Mouse (Mus musculus) right cerebral cortex, postnatal 10 days (tissue): Measurements from ENCODE around the gene Gm1604a.
"Not testable (repeated sequence)": the region's sequence is repeated elsewhere in the genome, so short reads cannot be mapped to it uniquely, and the experiment has no call there.

ENCODE experiments used
- DNase-seq, 2 experiments: peaks; one replicate each; pipeline ENCODE4 v3.0.0; 2021; ENCODE audit warnings: low spot score in 2 of 2

Gm1604a gene

DNA sequence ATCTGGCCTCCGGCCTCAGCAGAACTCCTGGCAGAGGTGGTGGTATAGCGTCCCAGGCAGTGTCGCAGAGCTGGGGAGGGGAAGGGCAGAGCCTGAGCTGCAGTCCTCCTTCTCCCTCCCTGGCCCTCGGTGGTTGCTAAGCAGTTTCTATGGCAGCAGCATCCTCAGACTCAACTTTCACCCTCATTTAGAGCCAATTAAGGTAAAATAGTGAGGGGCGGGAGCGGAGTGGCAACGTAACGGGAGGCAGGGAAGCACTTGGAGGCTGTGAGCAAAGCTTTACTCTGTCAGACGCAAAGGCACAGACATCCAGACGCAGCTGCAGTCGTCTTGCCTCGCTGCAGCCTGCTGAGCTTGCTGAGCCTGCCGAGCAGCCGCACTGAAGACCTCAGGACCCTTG, at the start of gene Gm1604a:
TSS of gene Gm1604a (plus strand) at position 312 of the 400 bp plus-strand sequence.
- peak; percentile 68 to 75 for DNase-seq

DNA sequence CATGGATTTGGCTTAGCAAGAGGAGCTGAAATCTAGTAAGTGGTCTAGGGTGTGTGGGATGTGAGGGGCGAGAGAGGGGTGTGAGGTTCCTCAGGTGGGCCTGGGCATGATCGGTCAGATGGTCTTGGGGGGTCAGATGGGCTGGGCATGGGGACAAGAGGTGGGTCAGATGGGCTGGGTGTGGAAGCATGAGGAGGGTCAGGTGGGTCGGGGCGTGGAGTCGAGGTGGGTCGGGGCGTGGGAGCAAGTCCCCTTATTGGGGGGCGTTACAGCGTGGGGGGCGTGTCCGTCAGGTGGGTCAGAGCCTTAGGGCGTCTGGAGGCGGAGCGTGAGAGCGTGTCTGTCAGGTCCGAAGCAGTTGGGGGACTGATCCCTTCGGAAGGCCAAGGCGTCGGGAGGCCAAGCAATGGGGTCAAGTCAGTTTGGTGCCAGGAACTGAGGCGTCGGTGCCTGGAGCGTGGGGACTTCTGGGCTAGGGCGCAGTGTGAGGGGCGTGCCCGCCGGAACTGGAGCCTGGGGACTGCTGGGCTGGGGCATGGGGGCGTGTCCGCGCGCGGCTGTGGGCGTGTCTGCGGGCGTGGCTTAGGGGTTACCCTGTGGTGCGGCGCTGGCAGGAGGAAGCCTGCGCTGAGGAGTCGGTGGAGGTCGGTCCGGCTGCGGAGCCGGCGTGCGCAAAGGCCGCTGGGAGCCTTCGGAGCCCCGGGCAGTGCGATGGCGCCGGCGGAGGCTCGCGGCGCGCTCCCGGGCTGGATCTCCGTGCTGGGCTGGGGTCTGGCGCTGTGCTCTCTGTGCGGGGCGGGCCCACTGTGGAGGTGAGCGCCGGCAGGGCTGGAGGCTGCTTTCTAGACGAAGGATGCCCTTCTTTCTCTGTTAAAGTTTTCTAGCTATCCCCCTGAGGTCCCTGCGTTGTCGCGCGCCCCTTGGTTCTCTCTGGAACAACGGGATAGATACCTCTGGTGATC, 46.8 kb upstream of the Gm1604a start, which contains the start of gene Gm49721:
TSS of gene Gm49721 (plus strand) at position 618 of the 962 bp plus-strand sequence.
- peak; percentile 57 to 63 for DNase-seq

DNA sequence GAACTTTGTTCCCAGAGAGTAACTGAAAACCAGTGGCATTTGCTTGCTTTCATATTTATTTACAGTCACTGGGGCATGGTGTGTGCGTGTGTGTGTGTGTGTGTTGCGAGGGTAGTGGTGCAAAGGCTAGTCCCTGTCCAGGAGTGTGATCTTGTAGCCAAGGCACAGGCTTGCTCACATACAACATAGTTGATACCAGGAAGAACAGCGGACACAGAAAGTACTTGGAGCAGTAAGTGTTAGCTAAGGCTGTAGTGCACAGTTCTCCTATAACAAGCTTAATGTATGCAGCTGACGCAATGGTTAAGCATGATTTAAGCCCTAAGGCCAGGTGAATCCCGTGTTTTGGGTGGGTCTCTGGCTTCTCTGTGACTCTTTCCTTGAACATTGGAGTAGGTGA, 46.0 kb upstream of the Gm1604a start:
- not testable (repeated sequence) for DNase-seq

DNA sequence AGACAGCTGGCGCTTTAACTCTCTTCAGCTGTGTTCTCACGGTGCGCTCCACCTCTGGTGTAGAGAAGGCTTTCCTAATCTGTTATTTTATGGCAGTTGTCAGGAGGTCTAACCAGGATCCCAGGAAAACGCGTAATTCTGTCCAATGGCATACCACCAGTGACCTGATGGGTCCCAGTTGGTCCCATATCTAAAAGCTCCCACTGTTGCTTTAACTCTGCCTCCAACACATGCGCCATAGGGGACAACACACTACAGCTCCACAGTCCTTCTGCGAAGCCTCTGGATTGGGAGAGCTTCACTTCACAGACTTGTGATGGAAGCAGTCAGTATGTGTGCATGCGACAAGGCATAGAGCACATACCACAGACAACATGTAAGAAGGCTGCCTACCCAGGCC, 45.2 kb upstream of the Gm1604a start:
- DNase-seq: not testable (repeated sequence)

DNA sequence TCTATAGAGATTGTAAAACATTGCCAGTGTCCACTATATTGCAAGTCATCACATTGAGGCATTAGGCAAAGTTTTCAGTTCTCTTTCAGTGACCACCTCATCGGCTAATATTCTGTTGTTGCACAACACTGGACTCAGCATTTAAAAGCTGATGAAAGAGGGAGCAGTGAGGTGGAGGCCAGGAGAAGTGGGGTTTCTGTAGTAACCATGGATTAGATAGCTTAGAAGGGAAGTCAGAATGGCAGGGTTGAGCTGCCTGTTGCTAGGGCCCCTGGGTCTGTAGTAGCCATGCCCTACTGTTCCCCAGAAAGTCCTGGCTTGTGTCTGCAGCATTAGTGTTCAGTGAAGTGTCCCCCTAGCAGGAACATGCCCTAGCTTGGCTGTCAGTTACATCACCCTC, 39.2 kb upstream of the Gm1604a start:
- DNase-seq: not testable (repeated sequence)

DNA sequence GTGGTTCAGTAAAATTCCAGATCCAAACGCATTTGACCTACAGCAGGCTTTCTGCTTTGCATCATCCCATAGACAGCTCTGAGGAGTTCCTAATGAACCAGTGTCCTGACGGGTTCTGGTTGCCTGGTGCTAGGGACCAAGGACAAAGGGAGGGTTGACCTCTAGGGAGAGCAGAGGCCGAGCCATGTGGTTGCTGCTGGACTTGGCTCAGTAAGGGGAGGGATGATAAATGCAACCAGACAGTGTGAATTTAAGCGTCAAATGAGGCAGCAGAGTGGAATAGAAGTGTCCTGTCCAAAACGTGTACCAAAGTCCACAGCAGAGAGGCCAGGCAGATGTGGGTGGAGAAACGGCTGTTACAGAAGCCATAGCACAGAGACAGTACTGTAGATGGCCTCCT, 29.9 kb upstream of the Gm1604a start:
- not testable (repeated sequence) for DNase-seq

DNA sequence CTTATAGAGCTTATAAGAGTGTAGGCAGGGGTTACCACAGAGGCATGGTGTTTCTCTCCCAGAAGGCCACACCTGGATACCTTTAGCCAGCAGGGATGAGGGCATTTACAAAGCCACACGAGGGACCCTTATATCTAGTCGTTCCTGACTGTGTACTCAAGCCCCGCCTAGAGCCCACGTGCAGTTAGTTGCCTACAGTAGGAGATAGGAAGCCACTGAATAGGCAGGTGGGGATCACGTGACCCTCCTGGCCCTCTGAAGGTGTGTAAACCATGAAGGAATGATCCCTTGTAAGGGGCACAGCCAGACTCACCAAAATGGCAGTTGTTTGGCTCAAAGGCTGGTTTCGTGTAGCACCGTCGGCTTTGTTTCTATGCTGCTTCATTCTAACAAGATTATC, 28.5 kb upstream of the Gm1604a start:
- DNase-seq: not testable (repeated sequence)

DNA sequence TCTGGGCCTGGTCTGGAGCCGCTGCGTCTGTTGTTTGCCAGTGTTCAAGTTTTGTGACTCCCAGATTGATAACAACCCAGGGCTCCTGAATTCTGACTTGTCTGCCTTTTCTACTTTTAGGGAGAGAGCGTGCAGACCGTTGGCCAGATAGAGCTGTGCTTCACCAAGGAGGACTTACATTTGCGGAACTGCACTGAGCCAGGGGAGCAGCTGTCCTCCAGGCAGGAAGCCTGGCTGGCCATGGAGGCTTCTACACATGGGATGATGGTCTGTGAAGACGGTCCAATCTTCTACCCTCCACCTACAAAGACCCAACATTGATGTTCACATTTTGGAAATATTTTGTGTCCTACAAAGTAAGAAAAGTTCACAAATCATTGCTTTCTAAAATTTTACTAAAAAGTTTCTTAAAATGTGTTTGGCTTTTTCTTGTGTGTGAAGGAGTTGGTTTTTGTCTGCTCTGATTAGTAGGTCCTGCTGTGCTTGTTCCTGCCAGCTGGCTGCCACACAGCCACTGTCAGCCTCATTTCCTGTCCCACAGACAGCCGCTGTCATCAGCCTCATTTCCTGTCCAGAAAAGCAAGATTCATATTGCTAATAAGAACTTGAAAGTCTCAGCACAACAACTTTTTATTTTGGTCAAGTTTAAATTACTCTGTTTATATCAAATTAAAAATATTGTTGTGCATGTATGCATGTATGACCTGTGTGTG, 27.4 kb upstream of the Gm1604a start:
- DNase-seq: not testable (repeated sequence)

DNA sequence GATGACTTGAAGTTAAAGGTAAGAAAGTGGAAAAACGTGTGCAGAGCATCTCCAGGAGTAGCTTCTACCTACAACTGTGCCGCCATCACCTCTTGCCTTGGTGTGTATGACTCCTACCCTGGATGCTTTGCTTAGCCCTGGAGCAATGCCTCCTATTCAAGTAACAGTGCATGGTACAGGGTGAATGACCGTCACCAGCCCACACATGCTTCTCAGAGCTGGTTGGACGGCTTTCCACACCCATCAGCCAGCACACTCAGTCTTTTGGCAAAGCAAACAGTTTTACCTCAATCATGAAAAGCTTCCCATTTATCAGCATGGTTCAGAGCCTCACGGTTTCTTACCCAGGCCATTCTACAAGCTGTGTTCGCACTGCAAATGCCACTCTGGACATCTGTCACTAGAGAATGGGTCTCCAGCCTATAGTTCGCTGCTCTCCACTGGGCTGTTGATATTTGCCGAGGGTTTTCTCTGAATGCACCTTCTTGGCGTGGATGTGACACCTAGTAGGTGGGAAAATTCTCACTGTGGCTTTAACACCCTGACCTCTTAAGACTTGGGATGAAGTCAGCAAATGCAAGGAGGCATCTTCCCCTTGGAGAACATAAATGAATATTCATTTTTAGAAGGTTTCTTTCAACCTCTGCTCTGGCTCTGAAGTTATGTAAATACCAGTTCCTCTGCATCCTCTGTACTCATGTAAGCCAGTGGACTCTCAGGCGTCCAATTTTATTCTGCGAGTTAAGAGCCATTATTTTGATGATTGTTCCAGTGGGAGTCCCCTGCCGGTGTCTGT, 23.4 kb upstream of the Gm1604a start:
- not testable (repeated sequence) for DNase-seq

DNA sequence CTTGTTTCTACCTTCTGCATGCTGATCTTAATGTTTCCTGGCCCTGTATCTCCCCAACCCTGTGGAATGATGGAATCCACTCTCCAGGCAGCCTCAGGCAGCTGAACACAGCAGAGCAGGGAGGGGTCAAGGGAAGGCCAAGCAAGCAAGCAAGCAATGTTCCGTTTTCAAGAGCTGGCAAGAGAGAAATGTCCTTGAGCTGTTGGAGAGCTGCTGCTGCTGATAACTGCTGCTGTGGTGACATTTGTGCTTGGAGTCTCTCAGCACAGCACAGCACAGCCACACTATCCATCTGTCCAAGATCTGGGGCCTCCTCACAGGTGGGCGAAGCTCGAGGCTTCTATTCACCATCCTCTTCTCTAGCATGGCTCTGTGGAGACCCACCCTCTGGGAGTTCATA, 22.0 kb upstream of the Gm1604a start:
- not testable (repeated sequence) for DNase-seq

DNA sequence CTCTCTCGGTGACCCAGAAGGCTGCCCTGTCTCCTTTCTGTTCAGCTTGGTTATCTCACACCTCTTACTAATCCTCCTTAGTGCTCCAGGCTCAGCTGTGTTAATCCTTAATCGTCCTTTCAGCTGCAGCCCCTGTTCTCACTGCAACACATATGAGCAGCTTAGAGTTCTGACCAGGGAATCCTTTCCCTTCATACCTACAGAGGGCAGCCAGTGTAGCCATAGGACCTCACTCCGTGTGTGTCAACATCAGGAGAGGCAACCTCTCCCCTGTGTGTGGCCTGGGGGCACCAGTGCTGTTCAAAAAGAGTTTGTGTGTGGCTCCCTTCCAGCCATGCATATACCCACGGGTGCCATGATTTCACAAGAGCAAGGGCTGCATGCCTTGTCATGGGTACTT, 19.7 kb upstream of the Gm1604a start:
- DNase-seq: not testable (repeated sequence)

DNA sequence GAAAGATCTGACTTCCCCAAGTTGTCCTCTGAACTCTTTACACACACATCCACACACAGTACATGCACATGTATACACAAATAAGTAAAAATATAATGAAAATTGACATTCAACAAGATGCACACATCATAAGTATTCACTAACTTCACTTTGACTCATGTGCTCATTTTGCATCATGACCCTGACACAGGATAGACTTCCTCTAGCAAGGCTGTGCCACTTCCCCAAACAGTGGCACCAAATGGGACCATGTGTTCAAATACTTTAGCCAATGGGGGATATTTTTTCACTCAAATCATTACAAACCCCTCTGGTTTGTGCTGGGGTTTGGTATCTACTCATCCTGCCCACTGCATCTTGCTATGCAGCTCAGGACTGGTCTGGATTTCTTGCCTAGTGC, 16.5 kb upstream of the Gm1604a start:
- not testable (repeated sequence) for DNase-seq

DNA sequence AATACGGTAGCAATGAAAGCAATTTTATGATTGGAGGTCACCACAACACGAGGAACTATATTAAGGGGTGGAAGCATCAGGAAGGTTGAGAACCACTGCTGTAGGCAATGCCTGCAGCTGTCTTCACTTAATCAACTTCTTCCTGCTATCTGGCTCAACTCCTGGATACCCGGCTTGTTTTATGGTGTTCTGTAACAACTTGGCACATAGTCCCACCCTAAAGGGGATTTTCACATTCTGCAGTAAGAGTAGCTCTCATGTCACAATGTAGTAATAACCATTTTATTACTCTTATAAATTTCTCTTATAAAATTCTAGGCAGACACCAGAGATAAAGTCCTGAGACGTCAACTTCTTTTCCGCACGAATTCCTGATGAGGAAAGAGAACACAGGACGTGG, 15.9 kb upstream of the Gm1604a start:
- not testable (repeated sequence) for DNase-seq

DNA sequence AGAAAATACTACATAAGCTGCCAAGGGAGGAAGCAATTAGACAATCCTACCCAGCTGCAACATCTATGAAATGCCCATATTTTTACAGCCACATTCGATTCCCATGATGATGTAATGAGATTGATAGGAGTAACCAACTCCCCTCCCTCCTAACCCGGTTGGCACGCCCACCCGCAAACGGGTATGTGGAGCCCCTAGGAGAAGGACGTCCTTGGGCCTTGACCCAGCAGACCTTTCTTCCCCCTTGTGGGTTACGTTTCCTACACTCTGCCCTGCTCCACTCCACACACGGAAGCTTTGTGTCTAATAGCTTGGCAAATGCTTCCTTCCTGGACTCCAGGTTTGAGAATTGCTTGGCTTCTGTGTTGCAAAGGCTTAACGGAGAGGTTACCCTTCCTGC, 15.5 kb upstream of the Gm1604a start:
- not testable (repeated sequence) for DNase-seq

DNA sequence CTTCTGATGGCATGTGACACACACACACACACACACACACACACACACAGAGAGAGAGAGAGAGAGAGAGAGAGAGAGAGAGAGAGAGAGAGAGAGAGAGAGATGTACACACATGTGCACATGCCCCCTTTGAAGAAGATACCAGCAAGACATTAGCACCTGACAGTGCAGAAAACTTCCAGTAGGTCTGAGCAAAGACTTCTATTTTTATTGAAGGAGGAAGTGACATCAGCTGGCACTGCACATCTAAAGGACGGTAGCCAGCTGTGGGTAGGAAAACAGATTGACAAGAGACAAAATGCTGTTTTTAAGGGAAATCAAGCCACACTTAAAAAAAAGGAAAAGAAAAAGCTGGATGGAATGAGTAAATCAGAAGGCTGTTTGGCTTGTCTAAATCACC, 11.2 kb upstream of the Gm1604a start:
- DNase-seq: not testable (repeated sequence)

DNA sequence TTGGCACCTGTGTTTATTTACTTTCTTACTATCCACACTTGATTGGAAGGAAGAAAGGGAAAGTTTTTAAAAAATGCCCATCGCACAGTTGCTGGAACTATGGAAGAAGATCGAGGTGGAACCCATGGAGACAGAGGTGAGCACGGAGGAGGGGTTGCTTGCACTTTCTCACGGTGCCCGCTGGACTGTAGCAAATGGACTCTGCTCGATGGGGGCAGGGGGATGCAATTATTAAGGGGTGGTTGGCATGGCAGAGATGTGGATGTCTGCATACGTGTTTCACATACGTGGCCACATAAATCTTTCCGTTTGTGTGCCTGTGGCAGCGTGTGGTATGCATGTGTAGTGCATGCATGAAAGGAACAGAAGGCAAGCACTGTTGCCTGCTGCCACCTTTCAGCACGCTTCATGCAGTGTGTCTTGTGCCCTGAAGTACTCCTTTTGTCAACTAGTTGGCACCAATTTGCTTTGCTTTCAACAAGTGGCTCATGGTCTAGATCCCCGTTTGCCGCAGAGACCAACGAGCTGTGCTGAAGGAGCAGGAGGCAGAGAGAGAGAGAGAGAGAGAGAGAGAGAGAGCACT, 487 bp downstream of the Gm1604a start:
- not testable (repeated sequence) for DNase-seq

DNA sequence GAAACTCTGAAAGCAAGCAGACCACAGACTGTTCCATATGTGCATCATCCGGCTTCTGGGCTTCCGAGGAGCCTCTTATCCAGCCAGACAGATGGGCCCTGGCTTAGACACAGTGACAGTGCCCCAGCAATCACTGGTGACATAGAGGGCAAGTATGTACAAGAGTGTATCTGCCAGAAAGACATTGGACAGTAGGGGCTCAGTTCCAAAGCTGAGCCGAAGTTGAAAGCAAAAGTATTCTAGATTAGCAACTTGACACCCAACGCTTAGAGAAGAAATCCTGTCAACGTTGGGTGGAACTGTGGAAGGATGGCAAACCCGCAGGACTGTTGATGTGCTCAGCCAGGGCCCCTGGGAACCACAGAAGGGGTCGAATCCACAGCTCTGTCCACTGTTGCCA, 4.8 kb downstream of the Gm1604a start:
- not testable (repeated sequence) for DNase-seq

DNA sequence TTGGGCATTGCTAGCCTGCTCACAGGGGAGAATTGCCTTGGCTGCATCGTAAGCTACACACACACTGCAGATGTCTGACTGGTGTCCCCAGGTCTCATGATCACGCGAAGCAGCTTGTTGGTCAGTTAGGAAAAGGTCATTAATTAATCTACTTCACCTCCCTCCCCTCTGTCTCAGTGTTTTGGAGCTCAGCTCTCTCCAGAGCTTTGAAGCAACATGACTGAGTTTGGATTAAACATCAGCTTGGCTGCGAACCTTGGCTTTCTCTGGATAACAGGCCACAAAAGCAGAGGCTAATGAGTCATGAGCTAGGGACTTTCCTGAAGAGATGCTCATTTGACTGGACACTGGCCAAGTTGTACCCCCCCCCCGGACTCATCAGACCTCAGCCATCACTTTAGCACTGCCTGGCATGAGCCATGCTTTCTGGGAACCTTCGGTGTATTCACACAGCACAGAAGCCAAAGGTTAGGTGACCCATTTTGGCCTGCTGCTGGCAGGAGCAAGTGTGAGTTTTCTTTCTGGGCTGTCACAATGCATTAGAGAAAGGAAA, 5.3 kb downstream of the Gm1604a start:
- DNase-seq: not testable (repeated sequence)

DNA sequence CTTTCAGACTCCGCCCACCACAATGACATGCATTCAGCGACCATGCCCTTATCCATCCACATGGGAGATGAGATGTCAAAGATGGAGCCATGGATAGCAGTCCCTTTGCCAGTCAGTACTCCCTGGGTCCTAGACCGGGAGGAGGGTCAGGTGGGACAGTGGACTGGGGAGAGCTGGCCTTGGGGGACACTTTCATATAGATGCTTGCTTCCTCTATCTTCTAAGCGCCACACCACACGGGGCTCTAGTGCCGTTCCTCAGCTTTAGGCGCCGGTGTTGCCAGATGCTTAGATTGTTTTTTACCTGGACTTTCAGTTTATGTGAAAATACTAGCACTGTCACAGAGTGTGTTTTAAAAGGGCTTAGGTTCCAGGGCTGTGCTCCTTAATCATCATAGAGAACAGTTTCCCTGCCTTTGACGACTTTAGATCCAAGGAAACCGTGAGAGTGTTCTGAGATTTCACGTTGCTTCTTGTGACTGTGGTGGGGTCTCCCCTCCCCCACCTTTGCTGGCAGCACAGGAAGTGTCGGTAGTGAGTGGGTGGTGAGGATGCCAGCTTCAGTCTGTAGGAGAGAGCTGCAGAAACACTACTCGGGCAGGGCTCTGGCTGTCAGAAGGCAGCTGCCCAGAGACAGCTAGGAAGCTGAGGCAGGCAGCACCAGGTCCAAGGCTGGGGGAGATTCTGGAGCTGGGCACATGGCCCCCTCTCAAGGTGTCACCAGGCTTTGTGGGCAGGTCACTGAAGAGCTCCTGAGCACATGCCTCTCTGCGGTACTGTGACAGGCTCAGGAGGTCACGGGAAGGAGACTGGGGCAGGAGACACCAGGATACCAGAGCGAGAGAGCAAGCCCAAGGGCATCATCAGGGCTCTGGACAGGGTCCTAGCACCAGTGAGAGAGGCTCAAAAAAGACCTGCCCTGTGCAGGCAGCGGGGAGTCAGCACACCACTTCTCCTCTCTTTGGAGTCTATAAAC, 8.1 kb downstream of the Gm1604a start:
- DNase-seq: not testable (repeated sequence)
